Comparison of ENCODE assay signal across 8 mouse cellular contexts in genomic region chr17:87532158-87532545, GRCm38 (mm10).
DNase-seq lines count a peak whose midpoint lies in the region; ATAC-seq and TF ChIP-seq lines count a peak whose summit lies in the region.

No protein-coding gene starts in this region.

- peak overlapping the region; percentile 32 for H3K9ac ChIP-seq in heart, embryonic 14.5 days (ENCODE audit: low read length)
- H3K9ac ChIP-seq in limb, embryonic 14.5 days (ENCODE audit: low read depth, low read length, severe bottlenecking) = 0 out of 2 replicates have a peak overlapping the region, but pooled peaks have one; percentile 4
- no peak overlapping the region for H3K9ac ChIP-seq in midbrain, embryonic 15.5 days

- no peaks in the 10 kb centered on the region for H3K27me3 ChIP-seq in heart, embryonic 14.5 days (ENCODE audit: control insufficient read depth, insufficient read depth, low read length)
- H3K27me3 ChIP-seq in limb, embryonic 14.5 days (ENCODE audit: control insufficient read depth, insufficient read depth, low read length) = no peaks in the 10 kb centered on the region
- H3K27me3 ChIP-seq in midbrain, embryonic 15.5 days (replicated peaks) = no peaks in the 10 kb centered on the region

- no peak for ATAC-seq in heart, embryonic 14.5 days (ENCODE audit: insufficient number of reproducible peaks, insufficient read depth, low FRiP score, low read depth)
- no peak for ATAC-seq in limb, embryonic 14.5 days (ENCODE audit: low FRiP score, low read depth)
- ATAC-seq in midbrain, embryonic 15.5 days (replicated peaks) = no peak

- 5% methylated on average over 9 of the region's 9 CpGs for WGBS in heart, embryonic 14.5 days
- WGBS in limb, embryonic 14.5 days = 9% methylated on average over 9 of the region's 9 CpGs
- WGBS in midbrain, embryonic 15.5 days = 10% methylated on average over 9 of the region's 9 CpGs

- peaks cover 24 to 29% of the 10 kb centered on the region in 2 experiments for H3K4me1 ChIP-seq in heart, embryonic 14.5 days (ENCODE audit: control insufficient read depth in 2 of 2, insufficient read depth in 2 of 2, low read length in 2 of 2)
- peaks cover 16% of the 10 kb centered on the region for H3K4me1 ChIP-seq in limb, embryonic 14.5 days (ENCODE audit: control insufficient read depth, insufficient read depth, low read length)
- peaks cover 28% of the 10 kb centered on the region for H3K4me1 ChIP-seq in midbrain, embryonic 15.5 days

- H3K4me2 ChIP-seq in heart, embryonic 14.5 days (ENCODE audit: low read length) = peak overlapping the region; percentile 88
- peak overlapping the region; percentile 57 for H3K4me2 ChIP-seq in limb, embryonic 14.5 days (replicated peaks; ENCODE audit: low read depth, low read length, severe bottlenecking)
- H3K4me2 ChIP-seq in midbrain, embryonic 15.5 days = peak overlapping the region; percentile 71

- no peak for TF ChIP-seq POLR2A in limb, embryonic 14.5 days (IDR thresholded peaks at IDR 0.05; ENCODE audit: borderline replicate concordance, extremely low read depth, insufficient read depth, insufficient read length)

- H3K4me3 ChIP-seq in heart, embryonic 14.5 days (ENCODE audit: control insufficient read depth in 1 of 2, insufficient read depth in 1 of 2, low read depth in 1 of 2, low read length in 2 of 2) = peak overlapping the region; percentile 10 to 44; a peak in 3 of 4 replicates
- peak overlapping the region; percentile 3; the same call in 1 of the 2 replicates for H3K4me3 ChIP-seq in limb, embryonic 14.5 days (replicated peaks; ENCODE audit: low read length)
- no peak overlapping the region; the same call in 1 of the 2 replicates for H3K4me3 ChIP-seq in midbrain, embryonic 15.5 days

- intact Hi-C loops in gastrocnemius, postnatal 36 days (cut with DNase I) = loop anchor here (2.0 kb wide), 1 partner anchor 39 kb away; no protein-coding TSS in a partner anchor

- no peaks in the 10 kb centered on the region for H3K9me3 ChIP-seq in heart, embryonic 14.5 days (ENCODE audit: control insufficient read depth, low read length)
- H3K9me3 ChIP-seq in limb, embryonic 14.5 days (ENCODE audit: control insufficient read depth, low read length) = no peaks in the 10 kb centered on the region
- no peaks in the 10 kb centered on the region for H3K9me3 ChIP-seq in midbrain, embryonic 15.5 days

- H3K27ac ChIP-seq in heart, embryonic 14.5 days (replicated peaks in 1 of 2; ENCODE audit: control insufficient read depth in 1 of 2, insufficient read depth in 1 of 2, low read depth in 2 of 2, low read length in 2 of 2) = peak overlapping the region; percentile 70 to 72
- no peak overlapping the region for H3K27ac ChIP-seq in limb, embryonic 14.5 days (replicated peaks; ENCODE audit: low read depth, low read length)
- no peak overlapping the region for H3K27ac ChIP-seq in midbrain, embryonic 15.5 days

- no peaks in the 10 kb centered on the region for H3K36me3 ChIP-seq in heart, embryonic 14.5 days (ENCODE audit: control insufficient read depth, insufficient read depth, low read length)
- H3K36me3 ChIP-seq in limb, embryonic 14.5 days (ENCODE audit: control insufficient read depth, insufficient read depth, low read length) = no peaks in the 10 kb centered on the region
- H3K36me3 ChIP-seq in midbrain, embryonic 15.5 days (replicated peaks) = no peaks in the 10 kb centered on the region

- peak; percentile 23 to 25 for DNase-seq in right cerebral cortex, adult 2 months (ENCODE audit: low spot score in 2 of 2)
- DNase-seq in right cerebral cortex, postnatal 10 days (ENCODE audit: low spot score in 2 of 2) = no peak
- DNase-seq in limb, embryonic 14.5 days (ENCODE audit: low spot score) = no peak
- DNase-seq in left cerebral cortex, adult 9 months (ENCODE audit: low spot score in 2 of 2) = no peak
- no peak for DNase-seq in thymus, postnatal 4 days
- DNase-seq in gastrocnemius, postnatal 36 days = no peak

Comparison
In these comparisons a context has a peak if more than half of its experiments do, and no peak if none do; other contexts are left out.
1. DNase-seq: peak in right cerebral cortex, adult 2 months (2 of 2); none in right cerebral cortex, postnatal 10 days (0 of 2), limb, embryonic 14.5 days (single experiment), left cerebral cortex, adult 9 months (0 of 2), thymus, postnatal 4 days (single experiment) and gastrocnemius, postnatal 36 days (0 of 2).
2. H3K27ac ChIP-seq: peak in heart, embryonic 14.5 days (2 of 2); none in limb, embryonic 14.5 days (single experiment) and midbrain, embryonic 15.5 days (single experiment).
3. Peak in every context shown above with its lines, with median percentiles within 50 percentile points of each other: H3K4me2 ChIP-seq.